ENCODE assay signal across 19 mouse cellular contexts in genomic region chr8:94658031-94658430, GRCm38 (mm10). TPM values are rescaled to one million over a fixed set of nuclear protein-coding genes. Genes with fewer than 3 reads are reported as not detected.
DNase-seq lines count a peak whose midpoint lies in the region; ATAC-seq and TF ChIP-seq lines count a peak whose summit lies in the region.
"Had no signal": no experiment of that assay in that cellular context is flagged by ENCODE, and none has a peak within 500 bp of the region (broad histone marks: within the 10 kb centered on the region; RNA-seq: fewer than 3 reads in every experiment).

No protein-coding gene starts in this region.

- no peak for TF ChIP-seq POLR2A in cortical plate, adult 2 months (IDR thresholded peaks at IDR 0.05; ENCODE audit: extremely low read depth, insufficient read depth, low read length)

- no peak overlapping the region for H3K9ac ChIP-seq in hindbrain, postnatal 0 days (replicated peaks; ENCODE audit: low read length)
- H3K9ac ChIP-seq in liver, postnatal 0 days (replicated peaks), result no peak overlapping the region
- H3K9ac ChIP-seq in liver, embryonic 12.5 days, result no peak overlapping the region
- H3K9ac ChIP-seq in hindbrain, embryonic 11.5 days (ENCODE audit: low read depth, low read length), result no peak overlapping the region
- H3K9ac ChIP-seq: embryonic facial prominence, embryonic 13.5 days; limb, embryonic 15.5 days had no signal

- H3K36me3 ChIP-seq in hindbrain, postnatal 0 days (ENCODE audit: insufficient read depth, low read length), result peaks cover 12% of the 10 kb centered on the region
- H3K36me3 ChIP-seq in hindbrain, embryonic 10.5 days, result peaks cover 78% of the 10 kb centered on the region
- H3K36me3 ChIP-seq in liver, postnatal 0 days (replicated peaks; ENCODE audit: insufficient read depth, low read length), result peaks cover 36% of the 10 kb centered on the region
- peaks cover 70% of the 10 kb centered on the region for H3K36me3 ChIP-seq in liver, embryonic 12.5 days
- peaks cover 22% of the 10 kb centered on the region for H3K36me3 ChIP-seq in E14TG2a.4 (ENCODE audit: insufficient read depth, low read length)
- H3K36me3 ChIP-seq in hindbrain, embryonic 11.5 days (ENCODE audit: control insufficient read depth, insufficient read depth, low read length), result 0 out of 2 replicates have a peak, but pooled peaks cover 4% of the 10 kb centered on the region

- 91% methylated on average over 2 of the region's 2 CpGs for WGBS in hindbrain, postnatal 0 days
- 89% methylated on average over 2 of the region's 2 CpGs for WGBS in hindbrain, embryonic 10.5 days
- WGBS in liver, postnatal 0 days (ENCODE audit: insufficient replicate concordance), result 80% methylated on average over 2 of the region's 2 CpGs
- 85% methylated on average over 2 of the region's 2 CpGs for WGBS in liver, embryonic 12.5 days (ENCODE audit: insufficient replicate concordance)
- WGBS in hindbrain, embryonic 11.5 days, result 97% methylated on average over 2 of the region's 2 CpGs

- H3K4me2 ChIP-seq in hindbrain, postnatal 0 days (ENCODE audit: low read depth, low read length), result no peak overlapping the region
- H3K4me2 ChIP-seq in liver, postnatal 0 days (ENCODE audit: low read depth, low read length), result no peak overlapping the region
- no peak overlapping the region for H3K4me2 ChIP-seq in liver, embryonic 12.5 days
- H3K4me2 ChIP-seq in hindbrain, embryonic 11.5 days (replicated peaks; ENCODE audit: low read depth, low read length), result no peak overlapping the region
- H3K4me2 ChIP-seq: embryonic facial prominence, embryonic 13.5 days; limb, embryonic 15.5 days had no signal

- no peaks in the 10 kb centered on the region for H3K9me3 ChIP-seq in hindbrain, postnatal 0 days (ENCODE audit: low read length)
- H3K9me3 ChIP-seq in hindbrain, embryonic 10.5 days, result no peaks in the 10 kb centered on the region
- no peaks in the 10 kb centered on the region for H3K9me3 ChIP-seq in liver, postnatal 0 days (ENCODE audit: low read length)
- no peaks in the 10 kb centered on the region for H3K9me3 ChIP-seq in liver, embryonic 12.5 days (replicated peaks)
- H3K9me3 ChIP-seq in E14TG2a.4 (ENCODE audit: low read length), result no peaks in the 10 kb centered on the region
- no peaks in the 10 kb centered on the region for H3K9me3 ChIP-seq in hindbrain, embryonic 11.5 days (ENCODE audit: control insufficient read depth, low read length)
- H3K9me3 ChIP-seq: embryonic facial prominence, embryonic 13.5 days; limb, embryonic 15.5 days had no signal

- TF ChIP-seq CTCF in hindbrain, postnatal 0 days (IDR thresholded peaks at IDR 0.05; ENCODE audit: low read depth), result peak; percentile 18; the same call in 1 of the 2 replicates
- peak; percentile 41 for TF ChIP-seq CTCF in liver, postnatal 0 days (IDR thresholded peaks at IDR 0.05; ENCODE audit: low read depth)
- peak; percentile 41 for TF ChIP-seq CTCF in E14TG2a.4 (conservative IDR thresholded peaks at IDR 0.05; ENCODE audit: low read length)
- 0 out of 2 replicates have a peak, but pooled peaks have one; percentile 1 for TF ChIP-seq CTCF in cortical plate, adult 2 months (IDR thresholded peaks at IDR 0.05; ENCODE audit: extremely low read depth, insufficient read depth, low read length)

- DNase-seq in hindbrain, postnatal 0 days (ENCODE audit: low spot score), result no peak
- DNase-seq in hindbrain, embryonic 10.5 days (ENCODE audit: low spot score), result no peak
- DNase-seq in liver, postnatal 0 days, result no peak
- no peak for DNase-seq in hindbrain, embryonic 11.5 days (ENCODE audit: low spot score)
- no peak for DNase-seq in gastrocnemius, adult 18-20 months (ENCODE audit: low spot score)
- DNase-seq: adrenal gland, postnatal 36 days; cerebellum, adult 8-10 months; gastrocnemius, postnatal 25 days; heart, postnatal 4 days; kidney, postnatal 25 days; thymus, postnatal 4 days had no signal

- ATAC-seq in hindbrain, postnatal 0 days, result no peak
- no peak for ATAC-seq in liver, postnatal 0 days
- no peak for ATAC-seq in liver, embryonic 12.5 days
- ATAC-seq in hindbrain, embryonic 11.5 days (ENCODE audit: low FRiP score), result no peak

- TF ChIP-seq EP300 in liver, postnatal 0 days (IDR thresholded peaks at IDR 0.05; ENCODE audit: low read depth), result no peak

- no peak overlapping the region for H3K4me3 ChIP-seq in hindbrain, postnatal 0 days (ENCODE audit: low read length)
- no peak overlapping the region for H3K4me3 ChIP-seq in hindbrain, embryonic 10.5 days
- H3K4me3 ChIP-seq in liver, postnatal 0 days (ENCODE audit: low read depth, low read length), result no peak overlapping the region
- H3K4me3 ChIP-seq in liver, embryonic 12.5 days, result no peak overlapping the region
- no peak overlapping the region for H3K4me3 ChIP-seq in E14TG2a.4 (replicated peaks; ENCODE audit: low read length)
- H3K4me3 ChIP-seq in cortical plate, adult 2 months (ENCODE audit: insufficient read depth, low read length), result no peak overlapping the region
- no peak overlapping the region for H3K4me3 ChIP-seq in hindbrain, embryonic 11.5 days (ENCODE audit: low read depth, low read length)
- H3K4me3 ChIP-seq: embryonic facial prominence, embryonic 13.5 days; limb, embryonic 15.5 days; myocyte had no signal

- no peaks in the 10 kb centered on the region for H3K27me3 ChIP-seq in hindbrain, postnatal 0 days (ENCODE audit: insufficient read depth, low read length)
- H3K27me3 ChIP-seq in hindbrain, embryonic 10.5 days (ENCODE audit: insufficient read depth, poor library complexity, severe bottlenecking), result no peaks in the 10 kb centered on the region
- H3K27me3 ChIP-seq in liver, postnatal 0 days (ENCODE audit: insufficient read depth, low read length), result no peaks in the 10 kb centered on the region
- H3K27me3 ChIP-seq in liver, embryonic 12.5 days (replicated peaks), result no peaks in the 10 kb centered on the region
- H3K27me3 ChIP-seq in E14TG2a.4 (ENCODE audit: insufficient read depth, low read length), result no peaks in the 10 kb centered on the region
- no peaks in the 10 kb centered on the region for H3K27me3 ChIP-seq in hindbrain, embryonic 11.5 days (ENCODE audit: control insufficient read depth, insufficient read depth, low read length)
- H3K27me3 ChIP-seq: embryonic facial prominence, embryonic 13.5 days; limb, embryonic 15.5 days had no signal

- no peak overlapping the region for H3K27ac ChIP-seq in hindbrain, postnatal 0 days
- no peak overlapping the region for H3K27ac ChIP-seq in hindbrain, embryonic 10.5 days
- no peak overlapping the region for H3K27ac ChIP-seq in liver, postnatal 0 days (ENCODE audit: low read depth)
- H3K27ac ChIP-seq in liver, embryonic 12.5 days, result no peak overlapping the region
- H3K27ac ChIP-seq in cortical plate, adult 2 months (ENCODE audit: insufficient read depth, low read length), result no peak overlapping the region
- H3K27ac ChIP-seq in hindbrain, embryonic 11.5 days (ENCODE audit: low read depth, low read length), result no peak overlapping the region
- H3K27ac ChIP-seq: embryonic facial prominence, embryonic 13.5 days; limb, embryonic 15.5 days had no signal

- no peaks in the 10 kb centered on the region for H3K4me1 ChIP-seq in hindbrain, postnatal 0 days (ENCODE audit: insufficient read depth, low read length)
- H3K4me1 ChIP-seq in hindbrain, embryonic 10.5 days (replicated peaks), result no peaks in the 10 kb centered on the region
- H3K4me1 ChIP-seq in liver, postnatal 0 days (ENCODE audit: insufficient read depth), result no peaks in the 10 kb centered on the region
- peaks cover 20% of the 10 kb centered on the region for H3K4me1 ChIP-seq in liver, embryonic 12.5 days
- no peaks in the 10 kb centered on the region for H3K4me1 ChIP-seq in E14TG2a.4 (replicated peaks; ENCODE audit: low read depth, low read length)
- no peaks in the 10 kb centered on the region for H3K4me1 ChIP-seq in cortical plate, adult 2 months (ENCODE audit: control insufficient read depth, insufficient read depth, low read length)
- no peaks in the 10 kb centered on the region for H3K4me1 ChIP-seq in hindbrain, embryonic 11.5 days (replicated peaks; ENCODE audit: control insufficient read depth, insufficient read depth, low read length)
- H3K4me1 ChIP-seq: embryonic facial prominence, embryonic 13.5 days; limb, embryonic 15.5 days had no signal

RNA-seq across cellular contexts. Expression of gene Arl2bp, which starts 8.4 kb away (rescaled TPM):
- 134 and 234 TPM in 2 replicates for total RNA-seq in hindbrain, postnatal 0 days (2014; rRNA removed)
- 199 and 208 TPM in 2 replicates for polyA plus RNA-seq in hindbrain, postnatal 0 days (2015; fragmentation: Nextera tagmentation; extraction: Ambion mirVana)
- 205 and 217 TPM in 2 replicates for polyA plus RNA-seq in hindbrain, embryonic 10.5 days (2016; fragmentation: Nextera tagmentation; extraction: Ambion mirVana)
- polyA plus RNA-seq in liver, postnatal 0 days (2015; fragmentation: Nextera tagmentation; extraction: Ambion mirVana), result 20.8 and 21.3 TPM in 2 replicates
- polyA plus RNA-seq in liver, embryonic 12.5 days (2016; fragmentation: Nextera tagmentation; extraction: Ambion mirVana), result 42.3 and 44.9 TPM in 2 replicates
- polyA plus RNA-seq in cortical plate, adult 2 months (2012; rRNA removed), result 234 and 235 TPM in 2 replicates
- polyA plus RNA-seq in hindbrain, embryonic 11.5 days (2014; fragmentation: Nextera tagmentation; extraction: Ambion mirVana), result 65.2 and 94.5 TPM in 2 replicates
- total RNA-seq in gastrocnemius, adult 18-20 months (2021), result 10 to 100 TPM; 50.4 to 54.9 TPM

RNA-seq across cellular contexts. Expression of gene Pllp, which starts 38.0 kb away (rescaled TPM):
- 19.0 and 20.3 TPM in 2 replicates for total RNA-seq in hindbrain, postnatal 0 days (2014; rRNA removed)
- 18.6 and 20.6 TPM in 2 replicates for polyA plus RNA-seq in hindbrain, postnatal 0 days (2015; fragmentation: Nextera tagmentation; extraction: Ambion mirVana)
- polyA plus RNA-seq in hindbrain, embryonic 10.5 days (2016; fragmentation: Nextera tagmentation; extraction: Ambion mirVana), result 0.15 and 0.21 TPM in 2 replicates
- polyA plus RNA-seq in liver, postnatal 0 days (2015; fragmentation: Nextera tagmentation; extraction: Ambion mirVana), result 2.5 and 3.1 TPM in 2 replicates
- 1.4 TPM in 2 replicates for polyA plus RNA-seq in liver, embryonic 12.5 days (2016; fragmentation: Nextera tagmentation; extraction: Ambion mirVana)
- polyA plus RNA-seq in cortical plate, adult 2 months (2012; rRNA removed), result 165 and 190 TPM in 2 replicates
- polyA plus RNA-seq in hindbrain, embryonic 11.5 days (2014; fragmentation: Nextera tagmentation; extraction: Ambion mirVana), result 0.25 and 0.63 TPM in 2 replicates
- total RNA-seq in gastrocnemius, adult 18-20 months (2021), result 1 to 10 TPM; 1.3 to 2.0 TPM
- total RNA-seq: common myeloid progenitor, adult 5-6 weeks had no signal
- polyA plus RNA-seq: heart, embryonic 14.5 days had no signal

RNA-seq across cellular contexts. Expression of gene Fam192a, which starts 56.2 kb away (rescaled TPM):
- total RNA-seq in hindbrain, postnatal 0 days (2014; rRNA removed), result 24.4 and 32.7 TPM in 2 replicates
- polyA plus RNA-seq in hindbrain, postnatal 0 days (2015; fragmentation: Nextera tagmentation; extraction: Ambion mirVana), result 64.6 and 66.9 TPM in 2 replicates
- 82.4 and 86.2 TPM in 2 replicates for polyA plus RNA-seq in hindbrain, embryonic 10.5 days (2016; fragmentation: Nextera tagmentation; extraction: Ambion mirVana)
- polyA plus RNA-seq in liver, postnatal 0 days (2015; fragmentation: Nextera tagmentation; extraction: Ambion mirVana), result 23.6 and 24.2 TPM in 2 replicates
- 45.9 and 49.2 TPM in 2 replicates for polyA plus RNA-seq in liver, embryonic 12.5 days (2016; fragmentation: Nextera tagmentation; extraction: Ambion mirVana)
- polyA plus RNA-seq in cortical plate, adult 2 months (2012; rRNA removed), result 50.2 and 51.1 TPM in 2 replicates
- polyA plus RNA-seq in hindbrain, embryonic 11.5 days (2014; fragmentation: Nextera tagmentation; extraction: Ambion mirVana), result 110 TPM in 2 replicates
- 10 to 100 TPM; 18.0 to 22.8 TPM for total RNA-seq in gastrocnemius, adult 18-20 months (2021)

RNA-seq across cellular contexts. Expression of gene Rspry1, which starts 56.3 kb away (rescaled TPM):
- 29.6 and 36.1 TPM in 2 replicates for total RNA-seq in hindbrain, postnatal 0 days (2014; rRNA removed)
- 31.4 and 34.1 TPM in 2 replicates for polyA plus RNA-seq in hindbrain, postnatal 0 days (2015; fragmentation: Nextera tagmentation; extraction: Ambion mirVana)
- polyA plus RNA-seq in hindbrain, embryonic 10.5 days (2016; fragmentation: Nextera tagmentation; extraction: Ambion mirVana), result 41.8 and 42.7 TPM in 2 replicates
- polyA plus RNA-seq in liver, postnatal 0 days (2015; fragmentation: Nextera tagmentation; extraction: Ambion mirVana), result 10.2 and 11.1 TPM in 2 replicates
- polyA plus RNA-seq in liver, embryonic 12.5 days (2016; fragmentation: Nextera tagmentation; extraction: Ambion mirVana), result 24.7 and 24.8 TPM in 2 replicates
- 18.0 and 19.8 TPM in 2 replicates for polyA plus RNA-seq in cortical plate, adult 2 months (2012; rRNA removed)
- polyA plus RNA-seq in hindbrain, embryonic 11.5 days (2014; fragmentation: Nextera tagmentation; extraction: Ambion mirVana), result 45.5 and 50.4 TPM in 2 replicates
- 1 to 10 TPM; 7.9 TPM for total RNA-seq in gastrocnemius, adult 18-20 months (2021)
